Mouse (Mus musculus): ENCODE results near the gene Laptm5.

DNA sequence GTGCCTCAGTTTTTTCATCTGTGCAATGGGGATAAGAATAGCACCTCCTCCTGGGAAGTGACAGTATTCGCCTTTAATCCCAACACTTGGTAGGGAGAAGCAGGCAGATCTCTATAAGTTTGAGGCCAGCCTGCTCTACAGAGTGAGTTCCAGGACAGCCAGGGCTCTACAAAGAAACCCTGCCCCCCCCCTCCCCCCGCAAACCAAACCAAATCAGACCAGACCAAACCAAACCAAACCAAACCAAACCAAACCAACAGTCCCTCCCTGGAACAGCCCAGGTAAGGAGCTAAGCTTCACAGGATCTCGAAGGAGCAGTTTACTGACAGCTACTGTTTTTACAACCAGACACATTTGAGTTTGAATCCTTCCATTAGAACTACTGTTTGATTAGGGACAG is 299 bp upstream of the Laptm5 start:
- TF ChIP-seq CTCF (IDR thresholded peaks at IDR 0.05; ENCODE audit: extremely low read depth, insufficient read depth, low read length) = no peak
- no peak for TF ChIP-seq POLR2A (IDR thresholded peaks at IDR 0.05; ENCODE audit: extremely low read depth, insufficient read depth, low read length)
